Mouse (Mus musculus) lung, adult 2 months (tissue): ENCODE data around the gene Kcnh4. TPM values are rescaled to one million over a fixed set of nuclear protein-coding genes. Genes with fewer than 3 reads are reported as not detected.

Source experiments
- DNase-seq: peaks from one replicate; pipeline ENCODE4 v3.0.0; 2022
- H3K4me1 ChIP-seq: fragments of 200-500 bp; 2 replicates; pipeline ENCODE4 v1.6.1; 2011; ENCODE audit warnings: low read length; ENCODE audit not compliant: control insufficient read depth, insufficient read depth
- H3K4me3 ChIP-seq: fragments of 200-500 bp; replicated peaks from 2 replicates; pipeline ENCODE3; 2011; ENCODE audit warnings: low read depth, mild to moderate bottlenecking, control low read depth, low read length; ENCODE audit errors: extremely low read depth
- CTCF ChIP-seq: fragments of 200-500 bp; IDR thresholded peaks from 2 replicates; pipeline ENCODE4 v1.5.1; 2011; ENCODE audit warnings: mild to moderate bottlenecking, low read length, control low read depth; ENCODE audit not compliant: insufficient read depth
- POLR2A ChIP-seq: fragments of 200-500 bp; IDR thresholded peaks from 2 replicates; pipeline ENCODE4 v1.6.1; 2011; ENCODE audit warnings: low read depth, mild to moderate bottlenecking, control low read depth, low read length, borderline replicate concordance; ENCODE audit errors: extremely low read depth
- WGBS: fragments of 180-500 bp; shearing (Covaris S2); methylation state at CpG from one replicate; pipeline ENCODE4 v1.1.7; 2018; 5-methylcytosine and 5-hydroxymethylcytosine counted together
- polyA plus RNA-seq: library from polyadenylated mRNA; depleted of rRNA; stranded (reverse); fragments of >200 nt; gene quantifications from 2 replicates; pipeline ENCODE4 v1.2.3, GENCODE M21; 2012

The Kcnh4 gene
- polyA plus RNA-seq, 1 experiment: 1.1 TPM

DNA sequence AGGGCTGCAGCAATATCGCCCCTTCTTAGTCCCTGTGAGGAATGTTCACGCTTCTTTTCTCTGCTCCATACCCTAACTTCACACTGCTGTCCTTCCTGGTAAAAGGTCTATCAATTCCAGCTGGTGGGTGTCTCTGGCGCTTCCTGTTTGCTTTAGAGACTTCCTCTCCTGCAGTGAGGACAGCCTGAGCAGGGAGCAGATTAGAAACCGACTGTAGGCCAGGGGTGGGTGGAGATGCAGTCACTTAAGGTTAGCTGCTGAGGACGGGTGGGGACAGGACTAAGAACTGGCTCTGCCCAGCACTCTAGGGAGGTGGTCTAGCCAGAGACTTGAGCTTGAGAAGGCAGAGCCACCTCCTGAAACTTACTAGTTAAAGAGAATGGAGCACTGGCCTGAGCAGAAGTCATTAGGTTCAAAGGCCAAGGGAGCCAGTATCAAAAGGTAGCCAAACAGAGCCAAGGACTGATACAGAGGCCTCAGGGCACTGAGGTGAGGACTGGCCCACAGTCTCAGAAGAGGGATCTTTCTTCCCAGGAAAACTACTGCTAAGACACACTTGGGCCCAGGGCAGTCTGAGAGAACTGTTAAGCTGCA lies 34.7 kb downstream of the Kcnh4 start:
- peak; percentile 30 for DNase-seq
- H3K4me3 ChIP-seq: no peak overlapping the region
- 17% methylated on average over 5 of the region's 5 CpGs for WGBS
- peak; percentile 44; the same call in 1 of the 2 replicates for TF ChIP-seq POLR2A
- no peak for TF ChIP-seq CTCF
- peaks cover 41% of the 10 kb centered on the region for H3K4me1 ChIP-seq

DNA sequence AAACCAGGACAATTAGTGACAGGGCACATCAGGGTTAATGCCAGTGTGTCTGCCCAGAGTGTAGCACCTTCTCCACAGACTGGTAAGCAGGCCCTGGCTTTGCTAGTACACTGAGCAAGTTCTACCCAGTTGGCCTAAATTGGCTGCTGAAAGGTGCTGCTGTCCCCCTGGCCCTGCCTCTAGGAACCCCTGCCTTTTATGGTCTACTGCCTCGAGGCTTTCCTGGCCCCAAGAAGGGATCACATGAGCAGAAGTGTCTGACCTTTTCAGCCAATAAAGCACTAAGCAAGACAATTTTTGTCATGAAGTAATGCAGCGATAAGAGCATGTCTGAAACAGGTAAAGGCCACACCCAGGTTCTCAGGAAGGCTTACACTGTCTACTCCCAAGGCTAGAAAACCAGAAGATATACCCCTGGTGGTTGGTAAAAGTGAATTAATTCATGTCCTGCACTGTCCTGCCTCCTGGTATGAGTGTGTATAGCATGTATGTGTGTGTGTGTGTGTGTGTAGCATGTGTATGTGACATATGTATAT lies 37.2 kb downstream of the Kcnh4 start:
- DNase-seq: no peak
- WGBS: 29% methylated on average over 2 of the region's 2 CpGs
- TF ChIP-seq CTCF: no peak
- TF ChIP-seq POLR2A: no peak
- Histone ChIP-seq H3K4me3 (no peak overlapping the region), H3K4me1 (peaks cover 44% of the 10 kb centered on the region)

DNA sequence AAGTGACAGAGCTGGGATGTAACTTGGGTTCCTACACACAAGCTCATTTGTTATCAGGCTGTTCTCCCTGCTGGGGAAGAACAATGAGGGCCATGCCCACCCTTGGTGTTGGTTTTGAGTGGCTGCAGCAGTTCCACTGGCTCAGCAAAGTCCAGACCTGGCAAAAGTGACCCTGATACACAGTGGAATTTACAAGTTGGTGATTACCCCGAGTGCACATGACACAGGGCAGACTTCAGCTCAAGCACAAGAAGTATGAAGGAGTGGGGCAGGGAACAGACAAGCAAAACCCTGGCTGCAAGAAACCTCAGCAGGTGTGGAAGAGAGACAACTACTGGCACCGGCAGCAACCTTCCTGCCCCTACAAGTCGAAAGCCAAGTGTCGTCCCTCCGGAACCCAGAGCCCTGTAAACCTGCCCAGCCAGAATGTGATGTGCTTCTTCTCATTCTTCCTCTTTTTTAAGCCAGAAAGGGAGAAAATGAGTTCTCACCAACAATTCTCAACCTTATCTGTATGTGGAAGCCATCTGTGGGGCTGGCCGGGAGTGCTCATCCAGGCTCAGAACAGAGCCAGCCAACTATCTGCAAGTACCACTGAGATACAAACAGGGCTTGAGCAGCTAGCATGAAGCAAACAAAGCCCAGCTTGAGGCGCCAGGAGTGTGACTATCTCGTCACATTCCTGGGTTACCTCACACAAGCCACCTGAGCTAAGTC lies 37.8 kb downstream of the Kcnh4 start:
- no peak for DNase-seq
- H3K4me1 ChIP-seq: peaks cover 40% of the 10 kb centered on the region

DNA sequence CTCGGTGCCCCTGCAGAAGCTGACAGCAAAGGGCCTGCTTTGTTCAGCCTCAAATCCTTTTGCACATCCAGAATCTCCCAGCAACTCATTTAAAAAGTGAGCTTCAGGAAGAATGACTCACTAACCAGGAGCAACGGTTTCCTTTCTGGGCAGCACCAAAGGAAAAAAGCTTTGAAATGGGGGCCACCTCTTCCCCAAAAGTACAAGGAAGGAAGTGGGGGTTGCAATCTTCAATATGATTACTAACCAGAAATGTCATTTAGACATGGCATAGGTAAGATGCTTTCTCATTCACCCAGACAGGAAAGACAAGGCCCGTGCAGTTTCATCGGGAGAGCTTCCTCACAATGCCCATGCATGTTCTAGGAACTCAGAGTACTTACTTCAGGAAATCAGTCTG lies 38.5 kb downstream of the Kcnh4 start:
- 27% methylated on average over 4 of the region's 4 CpGs for WGBS
- no peak for DNase-seq
- Histone ChIP-seq H3K4me3 (no peak overlapping the region), H3K4me1 (peaks cover 40% of the 10 kb centered on the region)
- TF ChIP-seq CTCF (no peak), POLR2A (no peak)

More for the DNA sequence above, 37.8 kb downstream of the Kcnh4 start:
- H3K4me3 ChIP-seq: no peak overlapping the region
- TF ChIP-seq POLR2A: no peak
- TF ChIP-seq CTCF: no peak
- 29% methylated on average over 8 of the region's 8 CpGs for WGBS

DNA sequence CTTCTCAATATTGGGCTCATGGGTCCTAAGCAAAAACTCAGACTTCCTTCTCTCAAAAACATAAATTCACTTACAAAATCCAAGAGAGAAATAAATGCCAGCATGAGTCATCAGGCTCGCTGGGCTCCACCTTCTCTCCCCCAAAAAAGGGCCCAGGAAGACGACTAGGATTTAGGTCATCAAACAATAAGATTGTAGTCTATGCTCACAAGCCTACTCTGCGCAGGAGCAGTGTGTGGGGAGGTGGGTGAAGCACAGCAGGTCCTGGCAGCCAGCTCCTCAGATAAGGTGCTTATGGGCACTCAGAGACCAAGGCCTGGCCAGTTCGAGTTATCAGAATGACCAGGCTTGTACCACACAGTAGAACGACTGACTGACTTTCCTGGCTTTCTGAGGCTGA lies 39.4 kb downstream of the Kcnh4 start:
- TF ChIP-seq POLR2A (no peak), CTCF (no peak)
- H3K4me1 ChIP-seq: peaks cover 35% of the 10 kb centered on the region
- no peak overlapping the region for H3K4me3 ChIP-seq
- 26% methylated on average over 5 of the region's 5 CpGs for WGBS
- DNase-seq: no peak

DNA sequence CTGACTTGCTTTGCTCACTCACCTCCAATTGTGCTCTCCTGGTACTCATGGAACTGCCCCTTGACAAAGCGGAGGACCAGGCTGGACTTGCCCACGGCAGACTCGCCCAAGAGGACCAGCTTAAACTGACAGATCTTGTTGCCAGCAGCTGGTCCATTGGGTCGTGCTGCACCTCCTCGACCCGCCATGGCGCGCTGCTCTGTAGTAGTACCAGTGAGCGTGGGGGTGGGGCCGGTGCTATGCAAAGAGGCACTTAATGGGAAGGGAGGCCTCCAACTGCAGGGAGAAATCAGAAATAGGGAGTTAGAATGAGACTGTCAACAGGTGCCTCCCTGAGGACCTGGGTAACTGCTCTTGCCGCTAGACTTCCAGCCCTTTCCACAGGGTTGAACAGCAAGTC lies 39.8 kb downstream of the Kcnh4 start:
- DNase-seq: no peak
- TF ChIP-seq POLR2A (no peak), CTCF (no peak)
- peaks cover 31% of the 10 kb centered on the region for H3K4me1 ChIP-seq
- H3K4me3 ChIP-seq: no peak overlapping the region
- WGBS: 67% methylated on average over 11 of the region's 11 CpGs

DNA sequence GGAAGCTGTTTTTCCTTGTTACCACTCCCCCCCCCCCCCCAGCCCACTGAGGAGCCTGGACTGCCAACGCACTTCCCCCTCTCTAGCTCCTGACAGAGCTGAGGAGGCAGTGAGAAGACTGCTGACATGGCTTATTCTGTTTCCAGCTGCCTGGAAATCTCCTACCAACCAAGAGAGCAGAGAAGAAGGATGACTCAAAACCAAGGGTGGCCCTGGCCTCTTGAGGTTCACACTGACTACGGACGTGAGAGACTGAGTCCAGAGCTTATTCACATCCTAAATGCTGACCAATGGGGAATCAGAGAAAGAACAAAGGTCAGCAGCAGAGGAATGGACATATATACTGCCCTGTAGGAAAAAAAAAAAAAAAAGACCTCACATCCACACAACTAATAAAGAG lies 40.4 kb downstream of the Kcnh4 start:
- H3K4me1 ChIP-seq: peaks cover 30% of the 10 kb centered on the region

DNA sequence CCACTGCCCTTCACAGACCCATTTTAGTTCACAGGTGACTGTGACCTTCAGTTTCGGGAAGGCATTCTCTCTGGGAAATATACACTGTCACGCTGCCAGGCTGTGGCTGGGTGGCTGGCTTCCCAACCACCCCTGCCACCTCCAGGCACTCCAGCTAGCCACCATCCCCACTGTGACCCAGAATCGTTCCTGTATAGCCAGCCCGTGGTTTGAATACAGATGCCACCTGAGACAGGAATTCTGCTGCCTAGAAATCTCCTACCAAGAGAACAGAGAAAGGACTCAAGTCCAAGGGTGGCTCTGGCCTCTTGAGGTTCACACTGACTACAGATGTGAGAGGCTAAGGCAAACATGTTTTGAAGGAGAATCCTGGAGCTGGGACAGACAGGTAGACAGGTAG lies 40.9 kb downstream of the Kcnh4 start:
- peaks cover 30% of the 10 kb centered on the region for H3K4me1 ChIP-seq
- DNase-seq: no peak
- 82% methylated on average over 4 of the region's 4 CpGs for WGBS

More for the DNA sequence above, 40.4 kb downstream of the Kcnh4 start:
- H3K4me3 ChIP-seq: no peak overlapping the region
- 75% methylated on average over 3 of the region's 3 CpGs for WGBS
- TF ChIP-seq CTCF (no peak), POLR2A (no peak)
- DNase-seq: no peak

DNA sequence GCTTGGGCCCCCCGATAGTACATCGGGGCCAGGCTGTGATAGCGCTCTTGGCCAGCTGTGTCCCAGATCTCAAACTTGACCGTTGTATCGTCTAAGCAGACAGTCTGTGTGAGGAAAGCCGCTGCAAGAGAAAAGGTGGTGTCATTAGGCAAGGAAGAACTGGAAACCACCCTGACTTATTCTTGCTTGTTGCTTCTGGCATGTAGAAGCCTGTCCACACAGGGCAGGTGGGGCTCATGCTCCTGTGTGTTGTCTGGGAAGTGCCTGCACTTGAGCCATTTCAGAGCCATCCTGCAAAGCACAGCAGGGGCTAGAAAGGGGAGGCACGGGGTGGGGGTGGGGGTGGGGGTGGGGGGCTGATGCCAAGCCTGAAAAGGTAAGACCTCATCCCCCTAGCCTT lies 41.3 kb downstream of the Kcnh4 start:
- H3K4me1 ChIP-seq: peaks cover 30% of the 10 kb centered on the region
- no peak overlapping the region for H3K4me3 ChIP-seq
- TF ChIP-seq POLR2A (no peak), CTCF (no peak)
- WGBS: 94% methylated on average over 7 of the region's 7 CpGs
- no peak for DNase-seq

More for the DNA sequence above, 40.9 kb downstream of the Kcnh4 start:
- no peak overlapping the region for H3K4me3 ChIP-seq
- no peak for TF ChIP-seq CTCF
- no peak for TF ChIP-seq POLR2A

DNA sequence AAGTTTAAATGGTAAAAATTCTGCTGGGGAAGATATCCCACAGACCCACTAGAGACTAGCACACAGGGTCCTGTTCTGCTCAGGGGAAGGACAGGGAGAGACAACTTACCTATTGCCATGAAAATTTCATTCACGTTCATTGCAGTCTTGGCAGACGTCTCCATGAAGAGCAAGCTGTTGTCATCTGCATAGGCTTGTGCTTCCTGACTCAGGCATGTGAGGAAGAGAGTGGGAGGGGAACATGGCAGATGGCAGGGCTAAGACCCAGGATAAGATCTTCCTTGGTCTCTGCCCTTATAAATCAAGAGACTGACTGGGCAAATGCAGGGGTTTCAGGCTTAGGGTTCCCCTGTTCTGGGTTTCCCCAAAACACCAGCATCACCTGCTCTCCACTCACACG lies 43.1 kb downstream of the Kcnh4 start:
- H3K4me3 ChIP-seq: no peak overlapping the region
- WGBS: 74% methylated on average over 3 of the region's 3 CpGs
- TF ChIP-seq POLR2A (no peak), CTCF (no peak)

More for the DNA sequence above, 43.1 kb downstream of the Kcnh4 start:
- no peak for DNase-seq
- H3K4me1 ChIP-seq: peaks cover 30% of the 10 kb centered on the region
